Mouse (Mus musculus): ENCODE measurements around the gene Gm28047.
"Not testable (repeated sequence)": the region's sequence is repeated elsewhere in the genome, so short reads cannot be mapped to it uniquely, and the experiment has no call there.

Gene Gm28047

DNA sequence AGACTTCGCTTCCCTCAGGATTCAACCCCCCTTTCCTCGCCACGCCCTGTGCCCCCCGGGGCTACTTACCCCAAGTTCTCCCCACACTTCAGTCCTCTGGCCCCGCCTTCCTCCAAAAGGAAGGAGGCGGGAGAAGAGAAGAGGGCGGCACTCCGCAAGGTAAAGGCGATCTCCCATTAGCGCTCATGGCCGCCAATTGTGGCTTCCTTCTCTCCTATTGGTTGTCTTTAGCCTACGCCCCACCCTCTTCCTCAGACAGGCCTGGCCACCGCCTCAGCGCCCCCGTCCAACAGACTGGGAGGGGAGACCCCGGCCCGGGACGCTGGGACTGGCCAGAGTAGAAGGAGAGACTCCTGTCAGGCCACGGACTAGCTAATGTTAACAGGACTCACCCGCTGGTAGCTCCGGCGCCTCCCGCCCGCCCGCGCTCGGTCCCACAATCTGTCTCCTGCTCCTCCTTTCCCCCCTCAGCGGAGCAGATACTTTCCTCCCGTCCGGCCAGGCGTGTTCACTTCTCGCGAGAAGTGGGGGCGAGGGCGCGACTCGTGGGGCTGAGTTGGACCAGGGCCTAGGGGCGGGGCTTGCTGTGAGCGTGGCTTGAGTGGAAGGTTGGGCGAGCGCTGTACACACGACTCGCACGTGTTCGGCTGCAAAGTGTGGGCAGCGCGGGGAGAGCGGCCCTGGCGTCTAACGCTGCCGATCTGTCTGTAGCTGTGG, at the start of gene Gm28047, which contains the start of gene Atf7:
Gene Gm28047, minus strand, starts transcription at position 98 of the 717 bp plus-strand sequence.
Gene Atf7, minus strand, starts transcription at position 495 of the 717 bp plus-strand sequence.
- DNase-seq = peak; percentile 100

DNA sequence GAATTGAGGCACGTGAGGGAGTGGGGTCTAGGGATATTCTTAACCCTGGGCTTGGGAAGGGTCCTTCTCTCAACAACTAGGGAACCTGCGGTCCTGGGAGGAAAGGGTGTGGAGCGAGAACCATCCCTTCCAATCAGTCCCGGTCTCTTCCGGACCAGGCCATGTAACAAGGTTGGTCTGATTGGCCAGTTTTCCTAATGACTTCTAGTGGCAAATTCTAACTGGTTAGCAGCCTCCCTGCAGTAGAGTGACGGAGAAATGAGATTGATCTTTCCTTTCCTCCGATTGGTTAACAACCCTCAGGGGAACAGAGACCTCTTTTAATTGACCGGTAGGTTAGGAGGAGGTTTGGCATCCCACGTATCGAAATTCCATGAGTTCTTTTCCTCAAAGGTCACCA, 48.7 kb upstream of the Gm28047 start:
- DNase-seq = peak; percentile 78

DNA sequence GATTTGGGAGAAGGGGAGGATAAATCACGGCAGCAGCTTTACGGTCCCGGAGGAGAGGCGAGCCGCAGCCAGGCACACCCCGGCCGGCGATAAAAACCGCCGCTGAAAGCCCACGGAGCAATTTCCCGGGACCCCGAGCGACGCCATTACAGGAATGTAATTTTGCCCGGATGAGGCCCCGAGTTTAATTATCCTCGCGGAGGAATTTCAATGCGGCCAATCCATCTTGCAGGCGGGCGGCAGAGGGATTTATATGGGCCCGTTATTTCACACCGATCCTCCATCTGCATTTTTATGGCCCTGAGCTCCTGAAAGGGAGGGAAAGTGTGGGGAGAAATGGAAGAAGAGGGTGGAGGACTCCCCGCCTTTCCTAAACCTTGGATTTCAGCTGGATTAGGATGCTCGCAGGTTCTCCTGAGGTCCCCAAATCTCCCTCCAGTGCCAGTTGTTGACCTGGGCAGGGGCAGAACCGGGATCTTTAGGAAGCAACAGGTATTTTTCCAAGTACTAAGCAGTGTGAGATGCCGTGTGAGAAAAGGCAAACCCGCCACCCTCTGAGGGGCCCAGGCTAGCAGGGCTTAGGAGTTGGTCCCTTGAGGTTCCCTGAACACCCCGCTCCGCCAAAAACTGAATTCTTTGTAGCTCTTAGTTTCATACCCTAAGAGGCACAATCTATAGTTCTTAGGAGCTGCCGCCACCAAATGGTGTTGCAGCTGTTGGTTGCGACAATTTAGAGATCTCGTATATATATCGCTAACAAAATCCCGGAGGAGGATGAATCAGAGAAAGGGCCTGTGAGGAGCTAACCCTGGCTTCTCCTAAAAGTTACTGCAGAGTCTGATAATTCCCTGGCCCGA, 47.6 kb upstream of the Gm28047 start, which contains the start of gene Atp5g2:
Gene Atp5g2, minus strand, starts transcription at position 138 of the 857 bp plus-strand sequence.
- peak; percentile 34 for DNase-seq

DNA sequence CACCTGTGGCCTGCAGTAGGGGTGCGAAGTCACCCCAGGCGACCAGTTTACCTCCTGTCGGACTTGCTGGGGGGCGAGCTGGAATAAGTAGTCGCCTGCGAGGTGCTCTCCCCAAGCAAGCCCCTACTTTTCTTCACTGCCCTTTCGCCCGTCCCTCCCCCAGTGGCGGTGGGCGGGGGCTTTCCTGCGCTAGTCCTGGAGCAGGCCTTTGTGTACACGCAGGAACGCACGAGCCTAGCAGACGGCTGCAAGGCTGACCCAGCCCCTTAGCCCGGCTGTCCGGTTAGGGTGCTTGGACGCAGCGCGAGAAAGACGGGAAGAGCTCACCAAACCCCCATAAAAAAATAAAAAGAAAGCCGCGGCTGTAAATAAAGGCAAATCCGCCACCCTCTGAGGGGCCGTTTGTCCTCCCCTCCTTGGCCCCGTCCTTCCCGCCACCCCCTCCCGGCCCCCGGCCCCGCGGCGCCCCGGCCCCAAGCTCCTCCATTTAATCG, 46.9 kb upstream of the Gm28047 start:
- peak; percentile 88 for DNase-seq

DNA sequence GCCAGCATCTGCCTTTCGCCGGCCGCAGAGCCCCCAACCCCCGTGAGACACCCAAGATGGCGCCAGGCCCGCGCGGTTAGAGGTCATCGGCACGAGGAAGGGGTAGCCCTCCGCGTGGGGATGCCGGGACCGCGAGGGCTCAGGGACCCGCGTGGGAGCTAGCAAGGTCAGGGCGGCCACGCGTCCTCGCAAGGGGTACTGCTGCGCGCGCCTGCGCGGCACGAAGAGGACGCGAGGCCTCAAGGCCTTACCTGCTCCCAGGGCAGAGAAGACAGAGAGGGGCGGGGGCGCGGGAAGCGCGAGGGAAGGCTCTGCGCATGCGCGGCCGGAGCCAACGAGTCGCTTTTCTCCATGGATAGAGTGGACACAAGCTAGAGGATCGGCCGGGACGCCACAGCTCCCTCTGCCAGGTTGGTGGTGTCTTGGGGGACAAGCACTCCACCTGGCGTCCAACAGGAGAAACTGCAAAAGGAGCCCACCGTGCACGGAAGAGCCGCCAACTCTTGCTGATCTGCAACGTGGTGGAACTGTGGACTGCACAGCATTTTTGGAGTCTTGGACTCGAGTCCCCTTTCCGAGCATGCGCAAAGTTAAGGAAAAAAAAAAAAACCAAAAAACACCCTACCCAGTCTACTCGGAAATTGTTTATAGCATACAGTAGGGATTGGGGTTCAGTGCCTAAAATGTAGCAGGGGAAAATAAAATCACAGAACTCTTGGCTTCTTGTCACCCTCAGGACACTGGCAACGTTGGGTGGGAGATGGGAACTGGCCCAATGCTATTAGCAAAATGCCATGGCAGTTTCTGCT, 46.1 kb upstream of the Gm28047 start:
- DNase-seq = peak; percentile 98

DNA sequence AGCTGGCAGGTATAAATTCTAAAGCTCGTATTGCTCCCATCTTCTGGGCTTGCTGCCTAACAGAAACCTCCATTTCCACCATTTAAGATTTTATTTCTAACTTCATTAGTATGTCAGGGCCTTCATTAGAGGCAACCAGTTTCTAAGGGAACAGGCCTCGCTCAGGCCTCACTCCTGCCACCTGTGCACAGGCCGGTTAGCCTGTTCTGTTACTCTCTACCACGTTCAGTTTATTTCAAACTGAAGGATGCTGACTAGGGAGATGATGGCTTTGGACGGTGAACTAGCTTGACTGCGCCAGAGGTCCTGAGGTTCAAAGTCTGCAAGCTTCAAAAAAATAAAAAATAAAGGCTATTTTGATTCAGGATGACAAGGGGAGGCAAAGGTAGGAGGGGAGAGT, 45.4 kb upstream of the Gm28047 start:
- no peak for DNase-seq

DNA sequence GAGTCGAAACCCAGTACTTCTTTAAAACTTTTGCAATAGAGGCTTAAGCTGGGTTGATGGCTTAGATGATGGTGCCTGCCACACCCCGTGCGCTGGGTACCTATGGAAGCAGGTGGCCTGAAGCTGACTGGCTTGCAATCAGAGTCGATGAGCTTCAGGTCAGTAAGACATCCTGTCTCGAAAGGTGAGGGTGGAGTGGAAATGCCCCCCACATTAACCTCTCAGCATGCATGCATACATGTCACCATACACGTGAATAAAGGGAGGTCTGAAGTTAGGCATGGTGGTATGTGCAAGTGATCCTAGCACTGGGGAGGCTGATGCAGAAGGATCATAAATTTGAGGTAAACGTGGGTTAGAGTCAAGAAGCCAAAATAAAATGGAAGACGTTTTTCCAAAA, 44.7 kb upstream of the Gm28047 start:
- no peak for DNase-seq

DNA sequence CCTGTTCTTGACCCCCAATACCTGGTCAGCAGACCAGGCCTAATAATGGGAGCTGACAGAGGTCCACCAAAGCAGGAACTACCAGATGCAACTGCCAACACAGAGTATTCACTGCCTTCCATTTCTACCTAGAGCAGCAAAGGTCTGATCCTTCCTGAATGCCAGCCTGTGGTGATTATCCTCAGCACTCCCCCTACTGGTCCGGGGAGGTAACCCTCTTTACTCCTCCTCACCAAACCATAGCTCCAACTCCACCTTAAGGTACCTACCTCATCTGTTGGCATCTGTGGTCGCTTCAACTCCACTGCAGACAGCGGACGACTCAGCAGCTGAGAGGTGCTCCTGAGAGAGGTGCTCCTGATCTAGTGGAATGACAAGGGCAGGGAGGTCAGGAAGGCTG, 40.6 kb upstream of the Gm28047 start:
- peak; percentile 86 for DNase-seq

DNA sequence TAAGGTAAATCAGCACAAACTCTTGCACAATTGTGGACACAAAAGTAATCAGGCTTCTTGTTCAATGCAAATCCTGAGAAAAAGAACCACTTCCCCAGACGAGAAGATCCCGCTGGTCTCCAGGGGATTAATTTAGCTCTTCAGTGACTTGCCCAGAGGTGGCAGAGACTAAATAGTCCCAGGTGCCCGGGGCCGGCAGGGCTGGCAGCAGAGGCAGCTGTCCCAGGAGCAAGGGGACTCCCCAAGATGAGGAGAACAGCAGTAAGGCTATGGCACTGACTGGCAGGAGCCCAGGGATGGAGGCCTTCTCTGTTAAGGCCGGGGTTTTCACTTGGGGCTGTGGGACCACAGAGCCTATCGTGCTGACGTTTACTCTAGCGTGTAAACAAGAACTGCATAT, 39.0 kb upstream of the Gm28047 start:
- no peak for DNase-seq

DNA sequence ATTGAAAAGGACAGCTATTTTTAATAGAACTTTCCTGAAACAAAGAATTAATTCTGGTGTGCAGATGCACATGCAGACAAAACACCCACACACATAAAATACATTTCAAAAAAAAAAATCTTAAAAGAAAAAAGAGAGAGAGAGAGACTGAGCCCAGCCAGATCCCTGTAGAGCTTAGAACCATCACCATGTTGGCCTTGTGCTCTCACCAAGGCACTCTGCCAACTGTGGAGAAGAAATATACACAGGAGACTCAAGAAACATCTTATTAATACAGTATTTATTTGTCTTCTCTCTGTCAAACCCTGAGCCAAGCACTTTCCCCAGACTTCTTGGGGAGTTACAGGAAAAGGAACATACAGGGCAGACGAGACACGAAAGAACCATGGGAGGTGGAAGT, 37.7 kb upstream of the Gm28047 start:
- not testable (repeated sequence) for DNase-seq

DNA sequence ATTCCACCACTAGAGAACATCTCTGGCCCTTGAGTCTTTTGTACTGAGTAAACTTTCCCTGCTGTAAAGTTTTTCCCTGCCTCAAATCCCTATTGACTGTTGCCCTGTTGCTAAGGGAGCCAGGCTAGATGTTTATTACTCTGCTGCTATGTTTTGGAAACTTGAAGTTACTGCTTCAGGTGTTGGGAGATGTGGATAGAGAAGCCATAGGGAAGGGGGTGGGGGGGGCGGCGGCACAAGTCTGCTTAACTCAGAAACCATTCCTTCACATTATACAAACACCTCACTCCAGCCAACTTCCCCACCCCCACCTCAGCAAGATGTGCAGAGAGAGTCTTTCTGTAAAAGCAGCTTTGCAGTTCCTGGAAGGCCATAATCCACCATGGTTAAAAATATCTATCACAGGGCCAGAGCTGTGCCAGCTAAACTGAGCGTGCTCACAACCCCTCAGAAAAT, 33.1 kb upstream of the Gm28047 start:
- DNase-seq = no peak

DNA sequence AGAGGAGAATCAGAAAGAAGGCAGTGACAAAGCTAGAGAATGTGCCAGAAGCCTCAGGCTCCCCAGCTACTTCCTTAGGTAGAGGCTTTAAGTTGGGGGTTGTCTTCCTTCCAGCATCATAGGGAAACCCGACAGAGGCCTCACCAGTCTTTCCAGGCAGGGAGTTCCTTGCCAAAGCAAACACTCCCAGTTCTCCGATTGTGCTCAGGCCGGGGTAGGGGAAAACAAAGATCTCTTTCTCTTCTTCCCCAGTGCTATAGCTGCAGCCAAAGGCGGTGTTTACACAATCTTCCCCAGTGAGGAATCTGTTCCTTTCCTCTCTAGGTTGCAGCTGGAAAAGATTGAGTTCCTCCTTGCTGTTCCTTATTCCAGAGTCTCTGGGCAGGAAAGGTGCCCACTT, 31.8 kb upstream of the Gm28047 start:
- peak; percentile 65 for DNase-seq

DNA sequence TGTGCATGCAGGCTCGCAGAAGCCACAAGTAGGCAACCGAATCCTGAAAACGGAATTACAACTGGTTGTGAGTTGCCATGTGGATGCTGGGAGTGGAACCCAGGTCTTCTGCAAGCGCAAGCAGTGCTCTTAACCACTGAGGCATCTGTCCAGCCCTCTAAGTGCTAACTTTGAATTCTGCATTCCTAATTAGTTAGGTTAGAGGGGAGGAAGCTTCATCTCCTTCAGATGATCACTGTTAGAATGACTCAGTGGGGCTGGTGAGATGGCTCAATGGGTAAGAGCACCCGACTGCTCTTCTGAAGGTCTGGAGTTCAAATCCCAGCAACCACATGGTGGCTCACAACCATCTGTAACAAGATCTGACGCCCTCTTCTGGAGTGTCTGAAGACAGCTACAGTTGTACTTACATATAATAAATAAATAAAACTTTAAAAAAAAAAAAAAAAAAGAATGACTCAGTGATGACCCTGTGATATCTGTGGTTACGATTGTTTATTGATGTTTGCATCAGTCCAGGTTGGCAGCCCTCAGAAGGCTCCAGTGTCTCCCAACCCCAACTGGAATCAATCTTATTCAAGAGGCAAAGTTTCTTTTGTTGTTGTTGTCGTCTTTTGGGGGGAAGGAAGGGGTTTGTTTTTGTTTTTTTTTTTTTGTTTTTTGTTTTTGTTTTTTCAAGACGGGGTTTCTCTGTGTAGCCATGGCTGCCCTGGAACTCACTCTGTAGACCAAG, 27.2 kb upstream of the Gm28047 start:
- DNase-seq = not testable (repeated sequence)

DNA sequence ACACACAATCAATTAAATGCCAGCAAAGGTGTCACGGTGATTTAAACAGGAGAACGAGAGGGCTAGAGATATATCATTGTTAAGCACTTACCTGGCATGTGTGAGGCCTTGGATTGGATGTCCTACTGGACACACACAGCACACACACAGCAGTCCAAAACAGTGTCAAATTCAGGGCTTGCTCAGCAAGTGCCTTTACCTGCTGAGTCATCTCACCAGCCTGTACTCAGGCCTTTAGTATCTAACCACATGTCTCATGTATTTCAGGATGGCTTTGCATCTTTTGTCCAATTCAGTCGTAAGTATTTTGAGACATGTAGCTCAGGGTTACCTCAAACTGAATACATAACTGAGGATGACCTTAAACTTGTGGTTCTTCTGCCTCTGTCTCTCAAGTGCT, 26.2 kb upstream of the Gm28047 start:
- no peak for DNase-seq

DNA sequence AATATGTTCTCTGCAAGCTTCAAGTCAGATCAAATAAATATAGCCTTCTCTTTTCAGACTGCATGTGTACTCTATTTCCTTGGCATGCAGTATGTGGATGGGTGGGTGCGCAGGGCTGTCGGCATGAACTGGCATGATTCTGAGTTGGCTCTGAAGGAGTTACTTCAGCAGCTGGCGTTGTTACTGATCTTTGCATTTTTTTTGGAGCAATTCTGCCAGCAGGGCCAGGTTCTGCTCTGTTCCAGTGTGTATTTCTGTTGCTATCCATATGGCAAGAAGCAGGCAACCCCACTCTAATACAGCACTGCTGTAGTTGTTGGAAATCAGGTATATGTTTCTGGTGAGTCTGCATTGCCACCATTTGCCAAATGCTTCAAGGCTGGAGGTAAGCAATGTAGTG, 10.9 kb upstream of the Gm28047 start:
- no peak for DNase-seq

DNA sequence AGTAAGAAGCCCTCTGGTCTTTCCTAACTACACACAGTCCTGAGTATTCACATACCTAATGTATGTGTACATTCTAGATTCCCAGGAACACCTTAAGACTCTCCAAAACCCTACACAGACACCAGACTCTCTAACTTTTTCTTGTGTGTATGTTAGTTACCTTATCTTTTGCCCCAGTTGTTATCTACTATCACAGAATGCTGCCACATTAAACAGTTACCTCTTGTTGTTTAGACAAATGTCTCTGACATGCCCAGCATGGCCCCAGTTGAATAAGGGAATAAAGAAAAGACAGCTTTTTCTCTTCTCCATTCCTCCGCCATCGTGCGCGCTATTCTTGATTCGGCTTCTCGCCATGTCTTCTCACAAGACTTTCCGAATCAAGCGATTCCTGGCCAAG, 9.8 kb upstream of the Gm28047 start:
- no peak for DNase-seq

DNA sequence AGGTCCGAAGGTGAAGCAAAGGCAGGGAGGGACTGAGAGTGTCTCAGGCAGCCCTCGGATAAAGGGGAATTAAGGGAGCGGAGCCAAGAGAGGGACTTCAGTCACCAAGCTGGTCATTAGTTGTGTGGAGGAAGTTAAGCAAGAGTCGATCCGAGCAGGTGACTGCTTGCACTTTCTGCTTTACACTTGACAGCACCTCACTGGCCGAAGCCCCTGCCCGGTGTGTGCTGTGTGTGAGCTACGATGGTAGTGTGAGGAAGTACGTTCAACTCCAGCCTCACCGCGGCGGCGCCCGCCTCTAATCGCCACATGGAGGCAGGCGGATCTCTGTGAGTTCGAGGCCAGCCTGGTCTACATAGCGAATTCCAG, 804 bp upstream of the Gm28047 start:
- peak; percentile 77 for DNase-seq

DNA sequence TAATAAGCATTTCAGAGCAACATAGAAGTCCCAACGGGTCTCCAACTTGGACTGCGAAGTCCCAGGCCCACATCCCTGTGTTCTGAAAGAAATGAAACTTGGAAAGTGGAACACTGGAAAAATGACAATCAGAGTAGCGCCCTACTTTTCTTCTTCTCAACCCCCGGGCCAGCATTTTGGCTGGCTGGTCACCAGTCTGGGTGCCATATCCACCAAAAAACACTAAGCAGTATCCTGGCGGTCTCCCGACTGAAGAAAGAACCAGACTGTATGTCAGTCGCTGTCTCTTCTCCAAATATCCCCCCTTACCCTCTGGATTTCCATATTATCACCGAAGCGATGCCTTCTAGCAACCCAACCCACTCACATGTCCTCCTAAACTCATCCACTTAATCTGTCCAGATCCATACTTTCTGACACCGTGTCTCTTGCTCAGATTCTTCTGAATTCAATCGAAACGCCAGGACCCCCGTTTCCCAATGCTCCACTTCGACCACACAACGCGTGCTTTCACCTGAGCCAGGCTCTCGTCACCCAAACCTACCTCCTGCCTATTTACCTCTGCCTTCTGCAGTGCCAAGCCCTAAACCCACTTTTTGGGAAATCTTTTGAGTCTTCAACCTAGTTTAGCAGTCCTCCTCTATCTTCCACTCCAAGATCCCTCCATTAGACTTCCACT, 437 bp downstream of the Gm28047 start:
- peak; percentile 22 for DNase-seq

DNA sequence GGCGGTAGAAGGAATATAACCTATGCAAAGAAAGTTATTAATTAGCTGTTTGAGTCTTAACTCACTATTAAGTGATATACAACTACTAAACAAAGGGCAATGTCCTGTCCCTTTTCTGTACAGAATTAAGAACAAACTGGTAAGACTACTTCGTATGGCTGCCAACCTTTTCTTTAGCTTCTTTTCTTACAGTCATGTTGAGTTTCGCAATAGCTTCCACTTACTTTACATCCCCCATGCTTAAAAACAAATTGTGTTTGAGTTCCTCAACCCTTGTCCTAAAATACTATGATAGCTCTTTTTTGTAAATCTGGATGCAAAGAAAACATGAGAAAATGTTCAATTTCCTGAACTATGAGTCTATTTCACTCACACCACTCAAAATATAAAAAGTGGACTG, 1.7 kb downstream of the Gm28047 start:
- DNase-seq = no peak

DNA sequence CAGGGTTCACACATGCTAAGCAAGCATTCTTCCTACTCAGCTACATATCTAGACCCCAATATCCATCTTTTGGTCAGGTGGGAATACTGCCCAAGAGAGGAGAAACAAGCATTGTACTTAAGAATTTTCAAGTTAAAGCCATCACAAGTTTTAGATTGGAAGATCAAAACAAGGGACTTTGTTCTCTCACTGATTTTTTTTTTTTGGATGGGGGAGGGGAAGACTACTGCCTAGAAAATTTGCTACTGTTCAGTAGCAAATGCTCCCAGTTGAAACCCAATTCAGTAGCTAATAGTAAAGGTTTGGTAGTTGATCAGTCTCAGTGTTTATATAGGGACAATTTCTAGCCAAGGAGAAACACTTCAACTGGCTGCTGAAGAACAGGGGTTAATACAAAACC, 2.3 kb downstream of the Gm28047 start:
- DNase-seq = no peak

DNA sequence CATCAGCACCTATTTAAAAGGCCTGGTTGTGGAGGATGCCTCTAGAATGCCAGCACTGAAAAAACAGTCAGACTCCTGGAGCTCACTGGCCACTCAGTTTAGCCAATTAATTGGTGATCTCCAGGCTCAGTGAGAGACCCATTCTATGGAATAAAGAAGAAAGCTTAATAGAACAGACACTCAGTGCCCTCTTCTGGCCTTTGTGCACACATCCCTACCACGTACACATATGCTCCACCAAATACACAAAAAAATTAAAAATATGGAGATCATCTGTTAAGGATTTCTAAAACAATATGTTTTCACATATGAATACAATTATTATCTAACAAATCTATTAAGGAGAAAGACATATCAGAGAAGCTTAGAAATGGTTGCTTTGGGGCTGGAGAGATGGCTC, 4.1 kb downstream of the Gm28047 start:
- DNase-seq = no peak

DNA sequence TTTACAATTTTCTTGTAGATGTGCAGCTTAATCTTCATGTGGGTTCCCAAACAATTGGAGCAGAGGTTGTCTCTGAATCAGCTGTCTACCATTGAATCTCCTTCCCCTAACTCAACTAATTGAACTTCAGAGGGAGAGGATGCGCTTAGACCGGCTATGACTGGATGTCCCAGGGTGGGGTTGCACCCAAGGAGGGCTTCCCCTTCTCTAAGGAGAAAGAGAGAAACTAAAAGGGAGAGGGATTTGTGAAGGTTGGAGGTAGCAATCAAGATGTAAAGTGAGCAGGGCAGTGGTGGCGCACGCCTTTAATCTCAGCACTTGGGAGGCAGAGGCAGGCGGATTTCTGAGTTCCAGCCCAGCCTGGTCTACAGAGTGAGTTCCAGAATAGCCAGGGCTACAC, 5.4 kb downstream of the Gm28047 start:
- no peak for DNase-seq

Data from lung, postnatal 36 days (tissue).